Mouse (Mus musculus) macrophage (primary cell): ENCODE measurements around the gene Idh3g. TPM values are rescaled to one million over a fixed set of nuclear protein-coding genes. Genes with fewer than 3 reads are reported as not detected.
A peak's percentile ranks its signal among the peaks of the same experiment; 100 is the strongest.

Source experiments
- H3K27ac ChIP-seq: fragments of 350-480 bp; formaldehyde crosslinking; 2 replicates; pipeline ENCODE4 v1.9.0; 2021
- H3K36me3 ChIP-seq: fragments of 350-480 bp; formaldehyde crosslinking; 2 replicates; pipeline ENCODE4 v1.9.0; 2021; ENCODE audit errors: inconsistent target
- H3K4me3 ChIP-seq: fragments of 350-480 bp; formaldehyde crosslinking; 2 replicates; pipeline ENCODE4 v1.9.0; 2021; ENCODE audit errors: inconsistent target
- H3K79me2 ChIP-seq: fragments of 350-480 bp; formaldehyde crosslinking; 2 replicates; pipeline ENCODE4 v1.9.0; 2021; ENCODE audit errors: inconsistent target
- WGBS: methylation state at CpG from one replicate; pipeline ENCODE4 v1.1.7; 2026; ENCODE audit warnings: inconsistent platforms; ENCODE audit not compliant: missing documents; 5-methylcytosine and 5-hydroxymethylcytosine counted together
- polyA plus RNA-seq: library from polyadenylated mRNA; stranded (reverse); fragments of 250-400 nt; gene quantifications from 3 replicates; pipeline ENCODE4 v1.2.4, GENCODE M21; 2018; ENCODE audit warnings: inconsistent platforms
- total RNA-seq, 78 experiments: library from RNA; depleted of rRNA; stranded (reverse); fragments of 250-400 nt; gene quantifications; 1 replicate in 9 of 78; 2 replicates in 24 of 78; 3 replicates in 43 of 78; 4 replicates in 2 of 78; pipeline ENCODE4 v1.2.4; 2018; ENCODE audit warnings: inconsistent platforms in 56 of 78

The Idh3g gene
- 100 to 1,000 TPM in 5 of 26 experiments, 10 to 100 TPM in 21; 11.0 to 142 (median 55.6) TPM for total RNA-seq (2018; cell fraction: chromatin; rRNA removed)
- 10 to 100 TPM; 49.1 to 85.8 (median 57.3) TPM for total RNA-seq (2018; cell fraction: cytosol; rRNA removed)
- total RNA-seq (2018; cell fraction: nucleus; rRNA removed), result 100 to 1,000 TPM in 1 of 26 experiments, 10 to 100 TPM in 25; 15.8 to 103 (median 35.5) TPM
- 74.1 to 137 TPM (median 85.2 TPM) in 3 replicates for polyA plus RNA-seq

DNA sequence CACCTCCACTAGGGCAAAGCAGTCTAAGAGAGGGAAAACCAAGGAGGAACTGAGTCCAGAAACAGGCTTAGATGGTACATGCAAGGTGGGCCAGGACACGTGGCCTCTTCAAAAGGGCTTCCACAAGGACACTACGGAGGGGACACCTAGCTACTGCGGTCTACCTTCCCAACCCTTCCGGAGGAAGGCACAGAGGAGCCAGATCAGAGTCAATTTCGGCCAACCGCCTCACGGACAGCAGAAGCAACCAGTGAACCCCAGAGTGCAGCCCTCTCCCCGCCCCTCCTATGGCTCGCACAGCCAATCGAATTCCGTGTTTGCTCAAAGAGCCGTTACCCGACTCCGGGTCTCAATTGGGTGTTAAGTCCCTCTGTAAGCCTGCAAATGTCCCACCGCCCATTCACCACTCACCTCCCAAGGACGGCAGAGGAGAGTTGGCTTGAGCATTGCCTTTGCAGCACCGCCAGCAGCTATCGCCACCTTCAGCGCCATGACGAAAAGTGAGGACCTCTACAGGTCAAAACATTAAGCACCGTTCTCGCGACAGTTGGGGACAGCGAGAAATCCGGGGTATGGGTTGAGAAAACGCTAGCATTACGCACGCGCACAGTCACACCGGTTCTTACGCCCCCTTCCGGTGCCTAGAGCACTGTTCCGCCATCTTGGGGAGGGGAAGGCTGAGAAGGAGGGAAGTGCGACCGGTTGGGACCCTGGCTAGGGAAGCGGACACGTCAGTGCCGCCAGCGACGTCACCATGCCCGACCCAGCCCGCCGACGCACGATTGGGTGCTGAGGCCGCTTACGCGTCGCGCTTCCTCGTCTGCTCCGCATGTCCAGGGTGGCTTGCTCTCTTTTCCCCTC lies at the start of gene Idh3g, which contains the start of gene Ssr4:
Gene Idh3g (minus strand): TSS at position 534 of the 861 bp plus-strand sequence.
Gene Ssr4 (plus strand): TSS at position 665 of the 861 bp plus-strand sequence.
- 28% methylated on average over 28 of the region's 52 CpGs for WGBS
- H3K79me2 ChIP-seq, result peaks cover 53% of the 10 kb centered on the region
- peak within 1 kb of the TSS; percentile 65 for H3K4me3 ChIP-seq
- H3K27ac ChIP-seq, result peak within 1 kb of the TSS; percentile 80
- H3K36me3 ChIP-seq, result no peaks in the 10 kb centered on the region

- 94% methylated on average over 1 of the region's 1 CpGs for WGBS
- Histone ChIP-seq H3K36me3 (no peaks in the 10 kb centered on the region), H3K79me2 (no peaks in the 10 kb centered on the region), H3K4me3 (no peak overlapping the region), H3K27ac (no peak overlapping the region)
These were observed 49.0 kb upstream of the Idh3g start for GRCm38 (mm10) chrX:73835731-73836130.

- H3K4me3 ChIP-seq, result no peak within 1 kb of the TSS
- no peaks in the 10 kb centered on the region for H3K79me2 ChIP-seq
- H3K27ac ChIP-seq, result no peak within 1 kb of the TSS
- no peaks in the 10 kb centered on the region for H3K36me3 ChIP-seq
- WGBS, result 21% methylated on average over 57 of the region's 84 CpGs
These were observed 37.8 kb upstream of the Idh3g start, which contains the start of gene Pdzd4 for GRCm38 (mm10) chrX:73824185-73825151. TSS of gene Pdzd4 (minus strand) at chrX:73824969.

DNA sequence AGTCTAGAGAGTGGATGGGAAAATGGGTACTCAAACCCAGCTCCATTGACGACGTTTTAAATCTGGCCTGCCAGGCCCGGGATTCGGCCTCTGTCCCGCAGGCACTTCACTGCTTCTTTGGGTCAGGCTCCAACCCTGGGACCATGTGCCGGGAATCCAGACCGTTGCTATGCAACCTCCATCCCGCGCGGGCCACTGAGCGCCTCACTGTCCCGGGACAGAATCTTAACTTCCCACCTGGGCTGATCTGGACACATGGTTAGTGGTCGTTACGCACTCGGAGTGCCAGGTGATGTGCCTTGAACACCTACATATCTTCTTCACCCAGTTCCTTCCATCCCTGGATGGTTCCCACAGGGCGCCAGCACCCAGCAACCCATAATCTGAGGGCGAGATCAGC lies 37.0 kb upstream of the Idh3g start:
- no peaks in the 10 kb centered on the region for H3K79me2 ChIP-seq
- H3K36me3 ChIP-seq, result no peaks in the 10 kb centered on the region
- no peak overlapping the region for H3K4me3 ChIP-seq
- no peak overlapping the region for H3K27ac ChIP-seq
- WGBS, result 54% methylated on average over 17 of the region's 17 CpGs

GRCm38 (mm10) chrX:73816596-73817314 lies 30.1 kb upstream of the Idh3g start:
- H3K4me3 ChIP-seq, result no peak overlapping the region
- no peak overlapping the region for H3K27ac ChIP-seq
- H3K79me2 ChIP-seq, result no peaks in the 10 kb centered on the region
- WGBS, result 29% methylated on average over 3 of the region's 3 CpGs
- H3K36me3 ChIP-seq, result no peaks in the 10 kb centered on the region

DNA sequence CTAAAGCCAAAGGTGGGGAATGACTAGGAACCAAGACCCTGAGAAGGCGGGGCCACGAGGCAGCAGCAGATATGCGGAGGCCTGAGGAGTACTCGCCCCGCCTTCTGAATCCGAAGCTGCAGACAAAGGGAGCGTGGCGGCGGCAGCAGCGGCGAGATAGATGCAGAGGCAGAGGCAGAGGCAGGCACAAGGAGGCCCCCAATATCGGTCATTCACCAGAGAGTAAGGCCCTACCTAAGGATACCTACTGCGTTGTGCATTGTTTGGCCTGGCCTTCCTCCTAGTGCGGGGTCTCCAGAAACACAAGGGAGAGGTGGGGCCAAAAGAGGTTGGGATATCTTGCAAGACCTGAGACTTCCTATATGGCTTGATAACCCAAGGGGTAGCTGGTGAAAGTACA lies 28.4 kb upstream of the Idh3g start:
- Histone ChIP-seq H3K79me2 (no peaks in the 10 kb centered on the region), H3K27ac (no peak overlapping the region), H3K4me3 (no peak overlapping the region), H3K36me3 (no peaks in the 10 kb centered on the region)
- 76% methylated on average over 14 of the region's 14 CpGs for WGBS

GRCm38 (mm10) chrX:73805814-73806213 lies 19.1 kb upstream of the Idh3g start:
- Histone ChIP-seq H3K36me3 (no peaks in the 10 kb centered on the region), H3K79me2 (no peaks in the 10 kb centered on the region), H3K27ac (no peak overlapping the region), H3K4me3 (no peak overlapping the region)
- WGBS, result 92% methylated on average over 1 of the region's 1 CpGs

GRCm38 (mm10) chrX:73798502-73798901 lies 11.8 kb upstream of the Idh3g start:
- WGBS, result 38% methylated on average over 8 of the region's 9 CpGs
- no peak overlapping the region for H3K27ac ChIP-seq

GRCm38 (mm10) chrX:73797511-73797910 lies 10.8 kb upstream of the Idh3g start:
- WGBS, result 89% methylated on average over 2 of the region's 2 CpGs
- Histone ChIP-seq H3K27ac (no peak overlapping the region), H3K4me3 (no peak overlapping the region), H3K36me3 (no peaks in the 10 kb centered on the region), H3K79me2 (no peaks in the 10 kb centered on the region)

More at GRCm38 (mm10) chrX:73798502-73798901, 11.8 kb upstream of the Idh3g start:
- no peak overlapping the region for H3K4me3 ChIP-seq
- H3K79me2 ChIP-seq, result no peaks in the 10 kb centered on the region
- no peaks in the 10 kb centered on the region for H3K36me3 ChIP-seq

DNA sequence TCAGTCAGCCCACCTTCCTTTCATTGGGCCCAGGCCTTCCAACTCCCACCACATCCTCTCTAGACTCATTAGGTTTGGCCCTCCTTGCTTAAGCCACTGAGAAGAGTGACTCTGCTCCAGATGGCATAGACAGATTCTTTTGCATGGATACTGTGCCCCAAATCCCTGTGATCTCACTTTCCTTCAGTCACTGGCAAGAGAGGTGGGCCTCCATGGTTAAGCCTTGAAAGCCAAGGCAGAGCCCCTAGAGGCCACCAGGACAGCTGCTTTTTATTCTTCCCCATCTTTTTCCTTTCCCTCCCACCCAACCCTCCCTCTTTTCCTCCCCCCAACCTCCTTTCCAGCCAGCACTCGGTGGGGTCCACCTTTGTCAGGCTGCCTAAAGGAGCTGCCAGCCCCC lies 6.8 kb upstream of the Idh3g start:
- H3K4me3 ChIP-seq, result no peak overlapping the region
- peaks cover 3% of the 10 kb centered on the region; the same call in 1 of the 2 replicates for H3K79me2 ChIP-seq
- no peak overlapping the region for H3K27ac ChIP-seq
- WGBS, result no CpG with 5 or more reads among the region's 1 CpGs
- no peaks in the 10 kb centered on the region for H3K36me3 ChIP-seq

GRCm38 (mm10) chrX:73793039-73793438 lies 6.3 kb upstream of the Idh3g start:
- Histone ChIP-seq H3K36me3 (no peaks in the 10 kb centered on the region), H3K4me3 (no peak overlapping the region), H3K27ac (no peak overlapping the region), H3K79me2 (peaks cover 8% of the 10 kb centered on the region)

GRCm38 (mm10) chrX:73788501-73788900 lies 1.8 kb upstream of the Idh3g start:
- WGBS, result 100% methylated on average over 1 of the region's 1 CpGs
- Histone ChIP-seq H3K36me3 (no peaks in the 10 kb centered on the region), H3K27ac (no peak overlapping the region), H3K79me2 (peaks cover 46% of the 10 kb centered on the region), H3K4me3 (no peak overlapping the region)

- WGBS, result 40% methylated on average over 12 of the region's 22 CpGs
- Histone ChIP-seq H3K79me2 (peaks cover 53% of the 10 kb centered on the region), H3K4me3 (peak overlapping the region; percentile 52), H3K27ac (peak overlapping the region; percentile 38), H3K36me3 (no peaks in the 10 kb centered on the region)
These were observed 495 bp upstream of the Idh3g start for GRCm38 (mm10) chrX:73787225-73787558.

- Histone ChIP-seq H3K4me3 (peak overlapping the region; percentile 65), H3K27ac (peak overlapping the region; percentile 80), H3K79me2 (peaks cover 53% of the 10 kb centered on the region), H3K36me3 (no peaks in the 10 kb centered on the region)
These were observed 1.0 kb downstream of the Idh3g start for GRCm38 (mm10) chrX:73785666-73786065.
